Mouse (Mus musculus) spleen, adult 18-20 months (tissue): ENCODE results near the gene Rbm38.

ENCODE experiments used
- DNase-seq, 2 experiments: peaks; one replicate each; pipeline ENCODE4 v3.0.0; 2022; ENCODE audit warnings: mixed read lengths in 2 of 2

Rbm38 gene

GRCm38 (mm10) chr2:173061443-173062351 lies 41.4 kb downstream of the Rbm38 start:
- DNase-seq: peak; percentile 57 to 61

- no peak for DNase-seq
Observed at GRCm38 (mm10) chr2:173063219-173063618, 42.9 kb downstream of the Rbm38 start.

- no peak for DNase-seq
Observed at GRCm38 (mm10) chr2:173064864-173065263, 44.6 kb downstream of the Rbm38 start.

GRCm38 (mm10) chr2:173072948-173073347 lies 52.6 kb downstream of the Rbm38 start:
- DNase-seq: no peak

GRCm38 (mm10) chr2:173073666-173074065 lies 53.4 kb downstream of the Rbm38 start:
- no peak for DNase-seq

- no peak for DNase-seq
Observed at GRCm38 (mm10) chr2:173076921-173077320, 56.6 kb downstream of the Rbm38 start.

GRCm38 (mm10) chr2:173079766-173080549 lies 59.7 kb downstream of the Rbm38 start:
- DNase-seq: no peak

GRCm38 (mm10) chr2:173080785-173081241 lies 60.5 kb downstream of the Rbm38 start:
- DNase-seq: peak; percentile 60 to 79

- DNase-seq: no peak
Observed at GRCm38 (mm10) chr2:173082706-173083105, 62.4 kb downstream of the Rbm38 start.

GRCm38 (mm10) chr2:173083106-173083505 lies 62.8 kb downstream of the Rbm38 start:
- DNase-seq: no peak

GRCm38 (mm10) chr2:173083712-173084475 lies 63.6 kb downstream of the Rbm38 start:
- peak; percentile 72 to 77 for DNase-seq
